Mouse (Mus musculus) liver, embryonic 11.5 days (tissue): ENCODE results near the gene 5330417C22Rik. TPM values are rescaled to one million over a fixed set of nuclear protein-coding genes. Genes with fewer than 3 reads are reported as not detected.

Experiments
- ATAC-seq: fragments of 200-750 bp; cut with Nextera tagmentation; replicated peaks from 2 replicates; pipeline ENCODE4 v1.8.0; 2017; ENCODE audit warnings: moderate number of reproducible peaks, mild to moderate bottlenecking, moderate TSS enrichment, moderate library complexity; ENCODE audit not compliant: low FRiP score
- DNase-seq: peaks from one replicate; pipeline ENCODE4 v3.0.0-alpha.2; 2017; ENCODE audit warnings: low spot score
- H3K27ac ChIP-seq: fragments of 300-500 bp; sonication (generic); 2 replicates; pipeline ENCODE4 v1.5.1; 2014; ENCODE audit warnings: mild to moderate bottlenecking, low read depth, low read length, control low read depth
- H3K27me3 ChIP-seq: fragments of 300-500 bp; sonication (generic); replicated peaks from 2 replicates; pipeline ENCODE4 v1.6.1; 2014; ENCODE audit warnings: low read length, mixed read lengths; ENCODE audit not compliant: control insufficient read depth, insufficient read depth
- H3K36me3 ChIP-seq: fragments of 300-500 bp; sonication (generic); 2 replicates; pipeline ENCODE4 v1.6.1; 2014; ENCODE audit warnings: mild to moderate bottlenecking, low read length, moderate library complexity, mixed read lengths; ENCODE audit not compliant: control insufficient read depth, insufficient read depth
- H3K4me1 ChIP-seq: fragments of 300-500 bp; sonication (generic); replicated peaks from 2 replicates; pipeline ENCODE4 v1.6.1; 2014; ENCODE audit warnings: low read length, mixed read lengths; ENCODE audit not compliant: control insufficient read depth, insufficient read depth
- H3K4me2 ChIP-seq: fragments of 300-500 bp; sonication (generic); 2 replicates; pipeline ENCODE4 v1.6.1; 2014; ENCODE audit warnings: mild to moderate bottlenecking, control low read depth, moderate library complexity
- H3K4me3 ChIP-seq: fragments of 300-500 bp; sonication (generic); 2 replicates; pipeline ENCODE4 v1.5.1; 2014; ENCODE audit warnings: low read depth, low read length, control low read depth
- H3K9ac ChIP-seq: fragments of 300-500 bp; sonication (generic); 2 replicates; pipeline ENCODE4 v1.6.1; 2014; ENCODE audit warnings: low read depth, low read length, control low read depth
- H3K9me3 ChIP-seq: fragments of 300-500 bp; sonication (generic); 2 replicates; pipeline ENCODE4 v1.6.1; 2016; ENCODE audit warnings: low read length, inconsistent platforms, mixed read lengths; ENCODE audit not compliant: control insufficient read depth
- WGBS: fragments of 180-500 bp; shearing (Covaris S2); extraction: QIAGEN DNeasy Blood & Tissue Kit; methylation state at CpG from one replicate; pipeline ENCODE4 v1.1.7; 2014; 5-methylcytosine and 5-hydroxymethylcytosine counted together
- polyA plus RNA-seq: library from polyadenylated mRNA; unstranded; fragments of >200 nt; fragmentation: Nextera tagmentation; extraction: Ambion mirVana; gene quantifications from 2 replicates; pipeline ENCODE4 v1.2.1, GENCODE M21; 2014

5330417C22Rik gene
- polyA plus RNA-seq, 1 experiment from 2014 or later: 0.10 TPM

DNA sequence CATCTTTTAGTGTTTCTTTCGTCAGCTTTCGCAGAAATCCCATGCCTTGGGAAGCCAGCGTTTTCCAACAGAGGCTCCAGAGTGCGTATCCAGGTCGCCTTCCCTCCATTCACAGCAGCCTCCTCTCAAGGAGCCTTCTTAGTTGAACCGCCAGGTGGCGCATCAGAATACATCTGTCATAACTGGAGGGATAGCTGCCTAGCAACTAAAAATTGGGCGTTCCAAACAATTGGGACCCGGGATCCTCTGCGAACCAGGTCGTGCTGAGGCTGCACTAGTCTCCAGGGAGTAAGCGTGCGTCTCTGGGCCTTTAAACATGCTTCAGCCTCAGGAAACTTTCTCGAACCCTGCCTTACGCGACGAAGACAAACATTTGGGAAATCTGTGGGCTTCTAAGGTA, 967 bp upstream of the 5330417C22Rik start:
- Histone ChIP-seq H3K4me1 (peaks cover 8% of the 10 kb centered on the region), H3K4me2 (peak overlapping the region; percentile 47), H3K36me3 (no peaks in the 10 kb centered on the region), H3K9ac (no peak overlapping the region), H3K27ac (no peak overlapping the region), H3K27me3 (peaks cover 23% of the 10 kb centered on the region), H3K9me3 (no peaks in the 10 kb centered on the region), H3K4me3 (no peak overlapping the region)
- DNase-seq (peak; percentile 68), ATAC-seq (peak; percentile 75)
- WGBS: 8% methylated on average over 17 of the region's 17 CpGs

DNA sequence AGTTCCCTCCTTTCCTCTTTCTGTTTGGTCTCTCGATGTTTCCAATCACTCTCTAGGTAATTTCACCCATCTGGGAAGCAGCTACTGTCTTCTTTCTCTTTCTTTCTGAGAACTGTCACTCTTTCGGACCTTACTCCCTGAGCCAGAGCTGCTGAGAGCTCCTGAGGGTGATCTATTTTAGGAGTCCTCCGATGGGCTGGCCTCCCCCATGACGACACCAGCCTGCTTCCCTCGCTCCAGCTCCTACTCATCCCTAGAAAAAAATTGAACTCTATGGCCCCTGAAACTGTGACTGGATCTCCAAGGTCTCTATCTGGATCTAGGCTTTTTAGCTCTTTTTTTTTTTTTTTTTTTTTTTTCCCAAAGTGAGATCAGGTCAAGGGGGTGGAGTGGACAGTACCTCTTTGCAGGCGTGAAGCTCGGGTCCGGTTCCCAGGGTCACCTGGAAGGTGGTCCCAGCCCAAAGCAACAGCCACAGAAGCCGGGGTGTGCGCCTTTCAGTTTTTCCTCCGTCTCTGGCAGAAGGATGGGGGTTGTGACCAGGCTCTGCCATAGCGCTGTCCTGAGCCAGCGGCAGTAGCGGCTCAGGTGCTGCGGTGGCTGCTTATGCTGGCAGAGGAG, 330 bp downstream of the 5330417C22Rik start:
- Histone ChIP-seq H3K4me3 (peak overlapping the region; percentile 39), H3K4me1 (peaks cover 8% of the 10 kb centered on the region), H3K27ac (no peak overlapping the region), H3K36me3 (no peaks in the 10 kb centered on the region), H3K4me2 (peak overlapping the region; percentile 66), H3K9me3 (no peaks in the 10 kb centered on the region), H3K9ac (no peak overlapping the region), H3K27me3 (peaks cover 23% of the 10 kb centered on the region)
- WGBS: 14% methylated on average over 15 of the region's 15 CpGs
- ATAC-seq (no peak), DNase-seq (no peak)

DNA sequence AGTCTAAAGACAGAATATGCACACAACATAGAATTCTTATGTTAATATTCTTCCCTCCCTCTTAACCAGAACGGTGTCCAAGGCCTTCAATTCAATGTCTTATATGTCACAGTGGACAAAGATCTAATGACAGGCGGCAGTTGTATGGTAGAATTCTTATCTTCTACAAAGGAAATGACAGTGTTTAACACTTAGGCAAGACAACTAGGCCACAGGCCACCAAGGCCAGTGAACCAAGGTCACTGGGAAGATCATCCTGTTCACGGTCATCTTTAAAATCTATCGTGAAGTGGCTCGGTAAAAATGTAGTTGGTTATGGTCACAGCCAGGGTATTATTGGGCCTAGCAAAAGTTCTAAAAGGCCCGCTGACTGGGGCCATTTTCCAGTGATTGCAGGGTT, 2.4 kb downstream of the 5330417C22Rik start, which contains the start of gene 1700013F07Rik:
1700013F07Rik (plus strand) TSS at position 200 of the 400 bp plus-strand sequence.
- Histone ChIP-seq H3K4me1 (peaks cover 8% of the 10 kb centered on the region), H3K27me3 (peaks cover 23% of the 10 kb centered on the region), H3K9me3 (no peaks in the 10 kb centered on the region), H3K4me2 (no peak within 1 kb of the TSS), H3K36me3 (no peaks in the 10 kb centered on the region), H3K9ac (no peak within 1 kb of the TSS), H3K4me3 (no peak within 1 kb of the TSS), H3K27ac (no peak within 1 kb of the TSS)
- 68% methylated on average over 6 of the region's 6 CpGs for WGBS
- DNase-seq (no peak), ATAC-seq (no peak)

DNA sequence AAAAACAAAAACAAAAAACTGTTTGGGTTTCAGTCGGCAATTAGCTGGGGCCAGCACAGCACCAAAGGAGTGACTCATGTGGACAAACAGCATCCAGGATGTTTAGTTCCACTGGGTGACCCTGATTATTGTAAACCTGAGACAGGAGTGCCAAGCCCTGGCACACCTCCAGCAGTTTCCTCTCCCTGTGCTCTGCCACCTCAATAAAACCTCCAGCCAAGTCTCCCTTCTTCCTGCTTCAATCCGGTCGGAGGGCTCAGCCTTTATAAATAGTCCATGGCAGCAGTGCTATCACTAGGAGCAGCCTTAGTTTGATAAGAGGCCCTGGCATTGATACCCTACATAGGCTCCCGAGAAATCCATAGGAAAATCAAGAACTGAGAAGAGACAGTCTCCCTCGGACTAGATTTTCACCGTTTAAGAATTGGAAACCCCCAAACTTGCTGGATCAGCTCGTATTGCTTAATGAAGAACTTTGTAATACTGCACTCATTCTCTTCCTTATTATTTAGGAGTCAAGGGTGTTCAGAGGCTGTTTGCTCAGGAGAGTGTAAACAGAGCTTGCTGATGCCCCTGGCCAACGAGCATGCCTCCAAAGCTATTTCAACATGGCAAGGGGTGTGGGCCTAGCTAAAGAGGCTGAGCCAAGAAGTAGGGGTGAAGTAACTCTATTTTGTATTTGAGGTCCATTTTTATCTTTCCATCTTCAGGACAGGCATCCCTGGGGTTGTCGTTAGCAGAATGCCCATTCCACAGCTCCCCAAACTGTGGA, 3.0 kb downstream of the 5330417C22Rik start:
- Histone ChIP-seq H3K36me3 (no peaks in the 10 kb centered on the region), H3K27me3 (peaks cover 23% of the 10 kb centered on the region), H3K27ac (no peak overlapping the region), H3K9ac (no peak overlapping the region), H3K9me3 (no peaks in the 10 kb centered on the region), H3K4me2 (no peak overlapping the region), H3K4me3 (no peak overlapping the region), H3K4me1 (peaks cover 8% of the 10 kb centered on the region)
- WGBS: 69% methylated on average over 9 of the region's 9 CpGs
- no peak for ATAC-seq
- no peak for DNase-seq

DNA sequence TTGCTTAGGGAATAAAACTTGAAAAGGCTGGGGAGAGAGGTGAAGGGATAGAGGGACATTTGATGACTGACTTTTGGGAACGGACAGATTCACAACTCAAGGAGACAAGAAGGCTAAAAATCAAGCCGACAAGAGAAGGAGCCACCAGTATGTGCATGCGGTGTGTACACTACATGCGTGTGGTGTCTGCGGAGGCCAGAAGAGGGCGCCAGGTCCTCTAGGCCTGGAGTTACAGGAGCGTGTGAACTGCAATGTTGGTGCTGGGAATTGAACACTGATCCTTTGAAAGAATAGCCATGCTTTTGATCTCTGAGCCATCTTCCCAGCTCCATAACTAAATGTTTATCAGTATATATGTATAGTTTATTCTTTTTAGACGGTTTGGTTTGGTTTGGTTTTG, 7.8 kb downstream of the 5330417C22Rik start:
- DNase-seq: no peak
- Histone ChIP-seq H3K36me3 (no peaks in the 10 kb centered on the region), H3K9ac (no peak overlapping the region), H3K27ac (no peak overlapping the region), H3K4me1 (no peaks in the 10 kb centered on the region), H3K4me2 (no peak overlapping the region), H3K4me3 (no peak overlapping the region), H3K27me3 (0 out of 2 replicates have a peak, but pooled peaks cover 3% of the 10 kb centered on the region), H3K9me3 (no peaks in the 10 kb centered on the region)
- no peak for ATAC-seq
- 91% methylated on average over 8 of the region's 8 CpGs for WGBS

DNA sequence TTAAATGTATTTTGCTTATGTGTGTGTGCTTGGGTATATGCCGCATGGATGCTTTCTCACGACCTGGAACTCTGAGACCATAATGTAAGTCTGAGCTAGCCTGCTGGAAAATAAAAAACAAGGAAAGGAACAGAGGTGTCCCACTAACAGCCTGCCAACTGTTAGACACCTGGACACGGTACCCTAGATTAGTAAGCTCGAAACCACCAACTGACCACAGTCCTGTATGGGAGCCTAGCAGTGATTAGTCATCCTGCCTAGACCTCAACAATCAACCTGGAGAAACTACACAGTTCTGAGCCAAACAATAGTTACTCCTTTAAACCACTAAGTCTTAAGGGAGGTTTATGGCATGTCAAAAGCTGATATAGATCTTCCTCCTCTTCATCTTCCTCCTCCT, 12.9 kb downstream of the 5330417C22Rik start:
- Histone ChIP-seq H3K4me2 (no peak overlapping the region), H3K27ac (no peak overlapping the region), H3K9me3 (no peaks in the 10 kb centered on the region), H3K4me1 (no peaks in the 10 kb centered on the region), H3K9ac (no peak overlapping the region), H3K4me3 (no peak overlapping the region), H3K27me3 (no peaks in the 10 kb centered on the region), H3K36me3 (no peaks in the 10 kb centered on the region)
- no peak for ATAC-seq
- 79% methylated on average over 4 of the region's 4 CpGs for WGBS
- DNase-seq: no peak

DNA sequence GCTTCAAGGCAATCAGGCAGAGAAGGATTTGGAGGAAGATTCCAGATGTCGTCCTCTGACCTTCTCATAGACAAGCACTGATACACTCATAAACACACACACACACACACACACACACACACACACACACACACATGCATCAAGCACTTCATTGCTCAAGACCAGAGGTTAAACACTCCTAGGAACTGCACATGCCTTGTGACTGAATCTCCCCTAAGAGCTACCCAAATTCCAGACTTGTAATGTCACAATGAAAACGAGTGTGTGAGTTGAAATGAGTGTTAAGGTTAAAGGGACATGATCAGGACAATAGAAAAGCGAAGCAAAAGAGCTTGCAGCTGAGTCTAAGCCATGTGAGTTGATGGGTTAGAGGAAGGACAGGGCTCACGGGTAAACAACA, 18.1 kb downstream of the 5330417C22Rik start:
- H3K9me3 ChIP-seq: no peaks in the 10 kb centered on the region

DNA sequence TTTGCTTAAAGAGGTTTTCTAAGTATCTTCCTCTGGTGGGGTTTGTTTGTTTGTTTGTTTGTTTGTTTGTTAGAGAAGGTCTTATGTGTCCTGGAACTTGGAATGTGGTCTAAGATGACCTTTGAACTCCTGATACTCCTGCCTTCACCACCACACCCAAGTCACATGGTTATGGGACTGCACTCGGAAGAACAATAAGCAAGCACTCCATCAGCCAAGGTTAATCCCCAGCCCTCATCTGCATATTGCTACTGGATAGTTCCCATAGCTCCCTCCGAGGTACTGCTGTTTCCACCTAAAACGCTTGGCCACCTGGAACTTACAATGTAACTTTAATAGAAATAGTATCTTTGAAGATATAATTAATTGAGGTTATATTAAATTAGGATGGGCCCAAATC, 22.9 kb downstream of the 5330417C22Rik start:
- Histone ChIP-seq H3K4me2 (no peak overlapping the region), H3K27me3 (no peaks in the 10 kb centered on the region), H3K27ac (no peak overlapping the region), H3K4me3 (no peak overlapping the region), H3K4me1 (no peaks in the 10 kb centered on the region), H3K9me3 (no peaks in the 10 kb centered on the region), H3K36me3 (no peaks in the 10 kb centered on the region), H3K9ac (no peak overlapping the region)
- ATAC-seq (no peak), DNase-seq (no peak)
- 70% methylated on average over 3 of the region's 3 CpGs for WGBS

More for the DNA sequence above, 18.1 kb downstream of the 5330417C22Rik start:
- no peak overlapping the region for H3K4me3 ChIP-seq
- DNase-seq (no peak), ATAC-seq (no peak)
- no peaks in the 10 kb centered on the region for H3K36me3 ChIP-seq
- H3K4me2 ChIP-seq: no peak overlapping the region
- H3K9ac ChIP-seq: no peak overlapping the region
- H3K27ac ChIP-seq: no peak overlapping the region
- 67% methylated on average over 4 of the region's 4 CpGs for WGBS
- H3K27me3 ChIP-seq: no peaks in the 10 kb centered on the region
- no peaks in the 10 kb centered on the region for H3K4me1 ChIP-seq
